Mouse (Mus musculus) urinary bladder, postnatal 10 days (tissue): ENCODE results near the gene Sarnp.

ENCODE experiments used
- DNase-seq: peaks from one replicate; pipeline ENCODE4 v3.0.0; 2022; ENCODE audit warnings: low spot score

The Sarnp gene

DNA sequence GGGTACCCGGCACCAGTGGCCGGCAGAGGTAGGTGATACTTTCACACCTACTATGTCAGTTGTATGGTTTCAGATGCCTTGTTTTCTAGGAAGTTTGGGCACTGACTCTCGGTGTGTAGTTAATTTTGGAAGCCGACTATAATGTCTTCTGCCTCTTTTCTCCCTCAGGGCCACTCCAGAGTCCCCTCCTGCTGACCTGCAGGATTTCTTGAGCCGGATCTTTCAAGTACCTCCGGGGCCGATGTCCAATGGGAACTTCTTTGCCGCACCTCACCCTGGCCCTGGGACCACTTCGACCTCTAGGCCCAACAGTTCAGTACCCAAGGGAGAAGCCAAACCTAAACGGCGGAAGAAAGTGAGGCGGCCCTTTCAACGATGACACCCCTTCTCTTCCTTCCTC, at the start of gene Sarnp:
Gene Sarnp (plus strand): TSS at position 301 of the 400 bp plus-strand sequence.
- DNase-seq: no peak

DNA sequence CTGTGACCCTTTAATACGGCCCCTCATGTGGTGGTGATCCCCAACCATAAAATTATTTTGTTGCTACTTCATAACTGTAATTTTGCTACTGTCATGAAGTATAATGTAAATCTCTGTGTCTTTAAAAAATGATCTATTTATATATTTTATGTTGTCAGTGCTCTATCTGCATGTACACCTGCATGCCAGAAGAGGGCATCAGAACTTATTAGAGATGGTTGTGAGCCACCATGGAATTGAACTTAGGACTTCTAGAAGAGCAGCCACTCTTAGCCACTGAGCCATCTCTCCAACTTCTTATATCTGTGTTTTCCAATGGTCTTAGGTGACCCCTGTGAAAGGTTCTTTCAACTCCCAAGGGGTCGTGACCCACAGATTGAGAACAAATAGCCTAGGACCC, 44.2 kb upstream of the Sarnp start:
- no peak for DNase-seq

DNA sequence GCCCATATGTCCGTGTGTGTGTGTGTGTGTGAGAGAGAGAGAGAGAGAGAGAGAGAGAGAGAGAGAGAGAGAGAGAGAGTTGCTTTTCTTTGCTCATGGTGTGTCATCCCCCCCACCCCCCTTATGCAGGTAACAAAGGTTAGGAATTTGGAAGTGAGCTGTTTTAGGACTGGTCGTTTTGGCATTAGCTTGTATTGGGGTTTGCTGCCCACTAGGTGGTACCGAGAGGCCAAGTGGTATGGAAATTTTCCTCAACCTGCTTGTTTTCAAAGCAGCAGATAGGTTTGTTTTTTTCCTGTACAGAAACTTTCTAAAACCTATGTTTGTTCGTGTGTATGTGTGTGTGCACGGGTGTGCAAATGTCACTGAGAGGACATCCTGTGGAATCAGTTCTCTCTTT, 43.4 kb upstream of the Sarnp start:
- DNase-seq: no peak

DNA sequence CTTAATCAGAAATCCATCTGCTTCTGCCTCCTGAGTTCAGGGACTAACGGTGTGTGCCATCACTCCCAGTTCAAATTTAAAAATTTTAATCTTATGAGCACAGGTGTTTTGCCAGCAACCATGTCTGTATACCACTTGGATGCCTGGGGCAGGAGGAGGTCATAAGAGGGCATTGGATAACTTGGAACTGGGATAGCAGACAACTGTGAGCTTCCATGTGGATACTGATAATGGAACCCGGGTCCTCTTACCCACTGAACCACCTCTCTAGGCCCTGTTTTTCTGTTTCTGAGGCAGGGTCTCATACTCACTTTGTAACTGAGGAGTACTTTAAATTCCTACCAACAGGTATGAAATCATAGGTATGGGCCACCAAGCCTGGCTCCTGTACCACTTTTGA, 38.7 kb upstream of the Sarnp start:
- DNase-seq: no peak

DNA sequence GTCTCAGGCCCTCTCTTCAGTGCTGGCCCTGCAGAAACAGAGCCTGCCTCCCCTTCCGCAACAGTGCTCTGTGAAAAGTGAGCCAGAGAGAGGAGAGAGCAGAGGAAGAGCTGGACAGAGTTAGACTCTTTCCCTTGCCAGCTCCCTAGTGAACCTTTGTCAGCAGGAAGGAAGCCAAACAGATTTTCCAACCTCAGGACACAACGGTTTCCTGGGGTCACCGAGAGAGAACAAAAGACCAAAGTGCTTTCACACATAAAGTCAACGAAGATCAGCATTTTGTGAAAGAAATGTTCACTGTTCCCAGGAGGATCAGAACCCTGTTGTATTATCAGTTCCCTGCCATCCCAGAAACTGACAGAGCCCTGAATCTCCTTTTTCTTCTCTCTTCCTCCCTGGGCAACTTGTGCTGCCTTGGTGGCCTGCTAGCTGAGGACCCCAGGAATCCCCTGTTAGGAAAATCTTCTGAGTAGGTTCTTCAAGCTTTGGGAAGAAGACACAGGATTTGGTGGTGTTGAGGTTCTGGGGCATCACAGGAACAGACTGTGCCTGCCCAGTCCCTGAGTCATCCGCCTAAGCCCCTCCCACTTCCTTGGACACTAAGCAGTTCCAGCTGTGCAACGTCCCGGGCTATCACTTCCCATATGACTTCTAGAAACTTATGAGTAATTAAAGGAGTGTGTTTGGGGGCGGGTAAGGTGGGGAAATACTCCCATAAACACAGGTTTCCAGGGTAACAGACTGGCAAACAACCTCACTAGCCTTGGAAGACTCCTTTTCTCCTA, 37.9 kb upstream of the Sarnp start:
- no peak for DNase-seq

DNA sequence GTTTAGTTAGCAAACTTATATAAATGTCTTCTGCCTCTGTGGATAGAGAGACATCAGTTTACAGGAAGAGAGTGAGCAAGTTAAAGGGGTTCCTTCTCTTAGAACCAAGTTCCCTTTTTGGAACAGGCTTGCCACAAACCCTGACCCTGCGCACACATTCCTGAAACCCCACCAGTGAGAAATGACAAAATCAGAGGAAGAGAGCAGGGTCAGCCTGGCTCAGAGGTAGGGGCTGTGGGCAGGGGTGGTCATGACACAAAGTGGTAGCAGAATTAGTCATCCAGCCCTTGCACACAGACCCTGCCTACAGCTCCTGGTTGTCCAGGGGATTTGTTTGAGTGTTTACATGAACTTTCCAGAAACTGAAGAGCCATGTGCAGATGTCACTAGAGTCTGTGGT, 36.9 kb upstream of the Sarnp start:
- no peak for DNase-seq

DNA sequence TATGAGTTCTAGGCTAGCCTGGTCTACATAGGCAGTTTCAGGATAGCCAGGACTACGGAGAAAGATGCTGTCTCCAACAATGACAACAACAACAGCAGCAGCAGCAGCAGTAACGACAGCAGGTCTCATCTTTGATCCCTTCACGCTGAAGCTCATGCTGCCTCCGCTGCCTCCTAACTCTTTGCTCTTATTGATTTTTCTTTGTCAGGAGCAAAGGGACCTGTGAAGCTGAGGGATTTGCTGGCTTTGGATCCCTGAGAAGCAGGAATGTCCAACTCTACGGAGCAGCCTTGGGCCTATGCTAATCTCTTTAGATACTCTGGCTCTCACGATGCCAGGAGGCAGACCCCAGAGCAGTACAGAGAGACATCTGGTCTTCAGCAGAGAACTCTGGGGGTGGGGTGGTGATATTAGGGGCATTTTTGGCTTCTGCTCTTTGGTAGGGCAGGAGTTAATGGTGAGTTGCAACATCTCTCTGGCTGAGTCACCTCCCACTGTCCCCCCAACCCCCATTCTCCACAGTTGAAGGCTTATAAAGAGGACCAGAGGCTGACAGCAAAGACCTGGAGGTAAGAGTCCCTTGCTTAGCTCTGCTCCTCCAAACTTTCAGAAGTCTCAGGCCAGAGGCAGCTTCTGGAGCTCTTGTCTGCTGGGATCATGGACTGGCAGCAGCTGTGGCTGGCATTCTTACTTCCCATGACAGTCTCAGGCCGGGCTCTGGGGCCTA, 26.6 kb upstream of the Sarnp start, which contains the start of gene Mmp19:
Gene Mmp19 (plus strand): TSS at position 513 of the 727 bp plus-strand sequence.
- no peak for DNase-seq

DNA sequence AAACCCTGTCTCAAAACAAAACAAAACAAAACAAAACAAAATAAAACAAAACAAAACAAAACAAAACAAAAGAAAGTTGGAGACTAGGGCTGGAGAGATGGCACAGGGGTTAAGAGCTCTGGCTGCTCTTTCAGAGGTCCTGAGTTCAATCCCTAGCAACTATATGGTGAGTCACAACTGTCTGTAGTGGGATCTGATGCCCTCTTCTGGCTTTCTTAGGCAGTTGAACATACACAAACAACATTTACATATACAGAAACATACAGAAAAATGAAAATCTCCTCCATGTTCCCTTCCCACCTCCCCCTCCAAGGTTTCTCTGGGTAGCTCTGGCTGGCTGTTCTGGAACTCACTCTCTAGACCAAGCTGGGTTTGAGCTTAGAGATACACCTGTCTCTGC, 25.1 kb upstream of the Sarnp start:
- DNase-seq: no peak

DNA sequence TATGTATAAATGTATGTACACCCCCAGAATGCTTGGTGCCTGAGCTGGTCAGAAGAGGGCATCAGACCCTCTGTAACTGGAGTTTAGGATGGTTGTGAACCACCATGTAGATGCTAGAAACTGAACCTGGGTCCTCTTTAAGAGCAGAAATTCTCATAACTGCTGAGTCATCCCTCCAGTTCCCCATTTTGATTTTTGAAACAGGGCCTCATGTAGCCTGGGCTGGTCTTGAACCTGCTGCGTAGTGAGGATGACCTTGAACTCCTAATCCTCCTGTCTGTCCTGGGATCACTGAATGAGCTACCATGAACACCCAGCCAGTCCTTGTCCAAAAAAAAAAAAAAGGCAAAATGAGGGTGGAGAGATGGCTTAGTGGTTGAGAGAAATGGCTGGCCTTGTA, 23.9 kb upstream of the Sarnp start:
- no peak for DNase-seq

DNA sequence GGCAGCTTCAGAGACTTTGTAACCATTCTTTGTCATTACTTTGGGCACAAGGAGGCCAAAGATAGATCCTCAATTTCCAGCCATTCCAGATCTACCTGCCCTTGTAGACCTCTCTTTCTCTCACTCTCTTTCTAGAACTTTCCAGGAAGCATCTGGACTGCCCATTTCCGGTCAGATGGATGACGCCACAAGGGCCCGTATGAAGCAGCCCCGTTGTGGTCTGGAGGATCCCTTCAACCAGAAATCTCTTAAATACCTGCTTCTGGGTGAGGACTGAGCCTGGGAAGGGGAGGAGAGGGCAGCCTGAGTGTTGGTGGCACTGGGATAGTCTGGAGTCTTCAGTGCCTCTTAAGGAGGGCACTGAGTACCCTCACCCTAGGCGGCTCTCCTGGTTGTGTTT, 22.7 kb upstream of the Sarnp start:
- DNase-seq: no peak

DNA sequence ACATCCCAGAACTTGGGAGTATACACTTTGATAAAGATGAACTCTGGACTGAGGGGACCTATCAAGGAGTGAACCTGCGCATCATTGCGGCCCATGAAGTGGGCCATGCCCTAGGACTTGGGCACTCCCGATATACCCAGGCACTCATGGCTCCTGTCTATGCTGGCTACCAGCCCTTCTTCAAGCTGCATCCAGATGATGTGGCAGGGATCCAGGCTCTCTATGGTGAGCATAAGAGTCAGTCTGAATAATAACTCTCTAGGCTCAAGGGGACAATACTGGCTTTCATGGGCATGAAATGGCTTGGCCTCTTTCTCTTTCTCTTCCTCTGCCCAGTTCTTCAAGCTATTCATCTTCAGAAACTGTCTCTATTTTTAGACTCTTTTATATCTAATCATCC, 21.6 kb upstream of the Sarnp start:
- no peak for DNase-seq

DNA sequence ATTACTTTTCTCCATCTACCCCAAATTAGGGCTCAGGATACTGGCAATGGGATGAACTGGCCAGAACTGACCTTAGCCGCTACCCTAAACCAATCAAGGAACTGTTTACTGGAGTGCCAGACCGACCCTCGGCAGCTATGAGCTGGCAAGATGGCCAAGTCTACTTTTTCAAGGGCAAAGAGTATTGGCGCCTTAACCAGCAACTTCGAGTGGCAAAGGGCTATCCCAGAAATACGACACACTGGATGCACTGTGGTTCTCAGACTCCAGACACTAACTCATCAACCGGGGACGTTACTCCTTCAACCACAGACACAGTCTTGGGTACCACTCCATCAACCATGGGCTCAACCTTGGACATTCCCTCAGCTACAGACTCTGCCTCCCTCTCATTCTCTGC, 18.5 kb upstream of the Sarnp start:
- DNase-seq: no peak

DNA sequence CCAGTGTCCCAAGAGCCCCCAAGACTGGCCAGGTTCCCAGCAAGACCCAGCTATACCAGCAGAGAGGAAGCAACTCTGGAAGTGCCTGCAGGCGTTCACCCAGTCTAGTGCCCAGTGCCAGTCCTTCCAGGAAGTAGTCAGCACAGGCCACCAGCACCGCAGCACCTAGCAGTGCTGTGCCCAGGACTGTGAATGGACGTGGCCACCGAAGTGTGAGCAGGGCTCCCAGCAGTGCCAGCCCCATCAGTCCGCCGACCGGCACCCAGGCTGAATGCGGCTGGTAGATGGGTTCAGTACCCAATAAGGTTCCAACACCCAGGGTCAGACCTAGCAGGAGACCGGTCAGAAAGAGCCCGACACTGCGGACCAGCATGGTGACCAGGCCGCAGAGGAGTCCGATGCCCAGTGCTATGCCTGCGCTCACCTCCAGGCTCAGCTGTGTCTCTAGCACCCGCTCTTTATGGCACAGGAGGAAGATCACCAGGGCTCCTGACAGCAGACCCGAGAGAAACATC, 15.1 kb upstream of the Sarnp start:
- DNase-seq: no peak

DNA sequence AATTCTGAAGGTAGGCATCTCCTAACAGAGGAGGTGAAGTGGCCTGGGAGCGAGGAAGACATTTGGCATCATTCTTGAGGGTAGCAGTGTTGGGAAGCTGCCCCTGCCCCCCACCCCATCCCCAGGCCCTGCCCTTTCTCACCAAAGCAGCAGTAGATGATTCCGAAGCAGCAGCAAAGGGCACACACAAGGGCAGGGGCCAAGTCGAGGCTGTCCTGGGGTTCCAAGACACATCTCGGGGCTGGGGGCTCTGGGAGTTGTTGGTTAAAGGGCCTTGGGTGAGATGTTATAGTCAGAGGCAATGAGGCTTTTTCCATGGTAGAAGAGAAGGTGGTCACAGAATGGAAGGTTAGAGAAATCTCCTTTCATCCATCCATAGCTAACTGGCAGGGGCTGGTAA, 14.2 kb upstream of the Sarnp start:
- no peak for DNase-seq

DNA sequence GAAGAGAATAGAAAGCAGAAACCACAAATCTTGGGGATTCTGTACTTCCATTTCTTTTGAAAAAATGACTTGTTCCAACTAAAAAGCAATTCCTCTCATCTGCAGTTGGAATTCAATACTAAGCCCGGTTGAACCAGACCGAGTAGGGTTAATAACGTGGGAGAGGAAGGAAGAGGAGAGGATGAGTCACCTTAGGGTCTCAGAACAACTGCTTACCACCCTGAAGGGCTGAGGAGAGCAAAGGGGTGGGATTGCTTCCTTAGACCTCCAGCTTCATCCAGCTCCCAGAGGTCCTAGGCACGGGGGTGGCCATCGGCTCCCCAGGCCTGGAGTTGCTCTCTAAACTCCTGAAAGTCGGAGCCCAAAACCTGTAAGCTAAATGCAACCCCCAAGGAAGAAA, 13.8 kb upstream of the Sarnp start:
- DNase-seq: no peak

DNA sequence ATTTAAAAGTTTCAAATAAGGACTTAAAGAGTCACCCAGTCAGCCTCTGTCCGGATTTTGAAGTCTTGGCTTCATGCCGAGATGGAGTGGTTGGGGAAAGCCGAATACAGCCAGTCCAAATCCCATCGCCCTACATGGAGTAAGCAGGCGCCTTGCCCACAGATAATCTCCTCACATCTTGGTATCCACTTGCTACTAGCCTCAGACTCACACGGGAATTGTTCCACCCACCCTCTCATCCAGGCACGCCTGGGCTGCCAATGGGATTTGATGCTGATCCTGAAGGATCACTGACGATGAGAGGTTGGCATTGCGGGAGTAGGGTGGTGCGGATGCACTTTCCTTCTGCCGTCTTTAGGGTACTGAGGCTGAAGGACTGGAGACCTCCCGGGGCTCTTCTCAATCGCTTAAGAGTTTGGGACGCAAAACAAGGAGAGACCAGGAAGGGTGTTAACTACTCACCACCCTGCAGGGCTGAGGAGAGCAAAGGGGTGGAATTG, 13.3 kb upstream of the Sarnp start, which contains the start of gene Dnajc14:
Gene Dnajc14 (plus strand): TSS at position 292 of the 500 bp plus-strand sequence.
- DNase-seq: peak; percentile 47

DNA sequence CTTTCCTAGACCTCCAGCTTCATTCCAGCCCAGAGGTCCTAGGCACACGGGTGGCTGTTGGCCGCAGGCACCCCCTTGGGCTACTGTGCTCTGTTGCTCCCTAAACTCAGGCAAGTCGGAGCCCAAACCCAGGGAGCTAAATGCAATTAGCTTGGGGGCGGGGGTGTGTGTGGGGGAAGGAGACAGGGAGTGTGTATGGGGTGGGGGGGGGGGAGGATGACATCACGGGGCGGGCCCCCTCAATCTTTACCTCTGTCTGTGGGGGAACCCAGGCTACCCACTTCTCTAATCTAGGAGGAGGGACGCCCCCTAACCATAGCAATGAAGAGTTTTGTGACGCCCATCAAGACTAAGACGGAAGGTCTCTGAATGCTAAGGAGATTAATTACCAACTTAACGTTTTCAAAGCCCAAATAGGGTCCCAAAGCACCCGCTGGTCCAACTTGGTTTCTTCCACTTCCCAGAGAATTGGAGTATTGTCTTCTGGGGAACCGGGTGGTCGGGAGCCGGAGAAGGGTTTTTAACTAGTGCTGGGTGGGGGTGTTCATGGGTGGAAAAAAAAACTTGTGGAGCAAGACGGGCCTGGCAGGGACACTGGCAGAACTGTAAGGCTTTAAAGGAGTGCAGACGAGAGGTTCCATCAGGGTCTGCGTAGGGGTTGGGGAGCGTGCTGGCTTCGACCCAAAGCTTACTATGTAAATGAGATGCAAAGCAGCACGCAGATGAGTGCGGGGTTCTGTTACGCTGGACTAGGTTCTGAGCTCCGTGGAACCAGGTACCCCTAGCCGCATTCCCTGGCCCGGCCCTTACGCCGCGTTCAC, 12.7 kb upstream of the Sarnp start, which contains the start of gene Tmem198b:
Gene Tmem198b (minus strand): TSS at position 100 of the 821 bp plus-strand sequence.
- DNase-seq: no peak

DNA sequence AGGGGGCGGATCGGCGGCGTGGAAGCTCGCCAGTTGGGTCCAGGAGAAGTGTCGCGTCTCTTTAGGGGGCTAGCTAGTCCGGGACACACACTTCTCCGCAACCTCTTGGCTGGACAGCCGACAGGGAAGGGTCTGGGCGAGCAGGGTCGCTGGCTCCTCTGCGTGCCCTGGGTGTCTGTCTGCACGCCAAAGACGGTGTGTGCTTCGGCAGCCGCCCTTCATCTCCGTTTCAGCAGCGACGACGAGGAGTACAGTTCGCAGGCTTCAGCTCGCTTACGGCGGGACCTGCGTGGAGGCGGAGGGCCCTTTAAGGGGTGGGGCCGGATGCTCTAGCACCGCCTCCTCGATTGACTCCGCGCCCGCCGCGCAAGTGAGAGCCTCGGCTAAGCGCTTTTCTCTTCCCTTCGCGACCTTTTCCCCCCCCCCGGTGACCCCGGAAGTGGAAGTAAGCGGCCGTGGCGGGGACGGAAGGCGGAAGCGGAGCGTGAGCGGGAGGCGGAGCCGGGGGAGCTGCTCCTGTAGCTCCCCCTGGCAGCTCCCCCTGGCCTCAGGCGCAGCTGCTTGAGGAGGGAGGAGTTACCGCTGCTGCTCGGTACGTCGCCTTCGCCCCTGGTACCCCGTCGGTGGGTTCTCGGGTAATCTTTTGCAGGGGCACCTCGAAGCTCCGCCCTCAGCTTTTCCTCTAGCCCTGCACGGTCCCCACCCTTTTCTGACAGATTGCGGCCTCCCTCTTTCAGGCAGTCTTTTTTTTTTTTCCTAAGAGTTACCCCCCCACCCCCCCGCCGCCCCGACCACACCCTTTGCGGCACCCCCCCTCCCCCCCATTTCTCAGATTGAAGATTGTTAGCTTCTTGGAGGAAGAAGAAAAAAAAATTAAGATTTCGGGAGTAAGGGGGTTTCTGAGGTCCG, 11.8 kb upstream of the Sarnp start:
- DNase-seq: peak; percentile 83

DNA sequence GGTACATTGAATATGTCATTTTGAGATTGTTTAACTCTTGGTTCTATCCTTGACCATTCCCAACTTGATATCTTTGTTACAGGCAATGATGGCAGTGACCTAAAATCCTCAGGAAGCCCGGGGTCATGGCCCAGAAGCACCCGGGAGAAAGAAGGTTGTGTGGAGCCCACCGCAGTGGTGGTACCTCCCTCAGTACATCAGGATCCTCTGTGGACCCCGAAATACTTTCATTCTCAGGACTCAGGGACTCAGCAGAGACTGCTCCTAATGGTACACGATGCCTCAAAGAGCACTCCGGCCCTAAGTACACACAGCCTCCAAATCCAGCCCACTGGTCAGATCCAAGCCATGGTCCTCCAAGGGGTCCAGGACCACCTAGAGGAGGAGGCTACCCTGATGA, 11.0 kb upstream of the Sarnp start:
- no peak for DNase-seq

DNA sequence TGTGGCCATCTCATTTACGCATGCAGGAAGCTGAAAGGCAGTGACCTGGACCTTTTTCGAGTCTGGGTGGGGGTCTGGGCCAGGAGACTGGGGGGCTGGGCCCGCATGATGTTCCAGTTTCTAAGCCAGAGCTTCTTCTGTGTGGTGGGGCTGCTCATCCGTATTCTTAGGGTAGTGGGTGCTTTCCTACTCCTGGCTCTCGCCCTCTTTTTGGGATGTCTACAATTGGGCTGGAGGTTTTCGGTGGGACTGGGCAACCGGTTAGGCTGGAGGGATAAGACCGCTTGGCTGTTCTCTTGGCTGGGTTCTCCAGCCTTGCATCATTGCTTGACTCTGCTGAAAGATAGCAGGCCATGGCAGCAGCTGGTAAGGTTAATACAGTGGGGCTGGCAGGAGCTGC, 10.1 kb upstream of the Sarnp start:
- DNase-seq: no peak

DNA sequence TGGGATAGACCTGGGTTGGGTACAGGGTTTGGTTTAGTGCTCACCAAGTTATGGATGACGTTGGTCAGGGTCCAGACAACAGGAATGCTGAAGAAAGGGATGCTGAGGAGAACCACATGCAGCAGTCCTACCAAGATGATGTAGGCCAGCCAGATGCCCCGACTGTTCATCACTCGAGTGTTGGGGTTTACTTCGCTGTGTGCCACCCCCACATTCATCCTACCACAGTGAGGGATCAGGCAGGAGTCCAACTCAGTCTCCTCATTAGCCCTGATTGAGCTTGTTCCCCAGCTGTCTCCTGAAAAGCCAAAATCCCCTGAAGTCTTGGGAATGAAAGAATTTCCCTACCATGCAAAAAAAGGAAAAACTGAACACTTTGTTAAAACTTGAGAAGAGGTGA, 3.1 kb downstream of the Sarnp start:
- no peak for DNase-seq
